Mouse (Mus musculus) brain, embryonic 18.5 days (tissue): ENCODE measurements around the gene Fosl1.

Experiments
- DNase-seq: peaks from one replicate; pipeline ENCODE4 v3.0.0-alpha.2; 2012; ENCODE audit warnings: low read depth, low spot score

Gene Fosl1

DNA sequence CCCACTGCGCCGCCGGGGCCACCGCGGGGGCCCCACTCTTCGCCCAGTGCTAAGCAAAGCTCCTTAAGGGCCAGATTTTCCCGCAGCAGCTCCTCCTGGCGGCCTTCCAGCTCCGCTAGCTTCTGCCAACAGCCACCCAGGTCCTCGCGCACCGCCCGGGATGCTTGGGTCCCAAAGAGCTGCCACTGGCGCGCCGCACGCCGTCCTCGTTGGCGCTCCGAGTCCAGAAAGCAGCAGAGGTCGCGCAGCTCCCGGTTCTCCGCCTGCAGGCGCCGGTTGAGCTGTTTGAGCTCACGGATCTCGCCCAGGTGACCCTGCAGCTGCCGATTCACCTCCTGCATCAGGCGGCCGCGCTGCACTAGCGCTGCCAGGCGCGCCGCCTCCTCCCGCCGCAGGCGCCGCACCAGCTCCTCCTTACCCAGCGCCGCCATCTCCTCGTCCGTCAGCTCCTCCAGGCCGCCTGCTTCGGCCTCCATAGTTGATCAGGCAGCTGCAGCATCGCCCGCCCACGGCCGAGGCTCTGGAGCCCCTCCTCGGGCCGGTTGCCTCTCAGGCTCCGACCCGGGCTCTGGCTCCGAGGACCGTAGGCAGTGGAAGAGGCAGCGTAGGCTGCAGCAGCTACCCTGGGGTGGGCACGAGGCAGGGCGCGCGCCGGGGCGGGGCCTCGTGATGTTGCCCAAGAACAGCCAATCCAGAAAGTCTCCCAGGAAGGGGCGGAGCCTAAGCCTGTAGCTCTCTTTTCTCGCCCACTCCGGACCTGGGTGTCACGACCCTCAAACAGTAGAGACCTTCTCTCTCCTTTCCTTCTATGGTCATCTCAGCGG, 9.8 kb downstream of the Fosl1 start:
- DNase-seq, result peak; percentile 89

DNA sequence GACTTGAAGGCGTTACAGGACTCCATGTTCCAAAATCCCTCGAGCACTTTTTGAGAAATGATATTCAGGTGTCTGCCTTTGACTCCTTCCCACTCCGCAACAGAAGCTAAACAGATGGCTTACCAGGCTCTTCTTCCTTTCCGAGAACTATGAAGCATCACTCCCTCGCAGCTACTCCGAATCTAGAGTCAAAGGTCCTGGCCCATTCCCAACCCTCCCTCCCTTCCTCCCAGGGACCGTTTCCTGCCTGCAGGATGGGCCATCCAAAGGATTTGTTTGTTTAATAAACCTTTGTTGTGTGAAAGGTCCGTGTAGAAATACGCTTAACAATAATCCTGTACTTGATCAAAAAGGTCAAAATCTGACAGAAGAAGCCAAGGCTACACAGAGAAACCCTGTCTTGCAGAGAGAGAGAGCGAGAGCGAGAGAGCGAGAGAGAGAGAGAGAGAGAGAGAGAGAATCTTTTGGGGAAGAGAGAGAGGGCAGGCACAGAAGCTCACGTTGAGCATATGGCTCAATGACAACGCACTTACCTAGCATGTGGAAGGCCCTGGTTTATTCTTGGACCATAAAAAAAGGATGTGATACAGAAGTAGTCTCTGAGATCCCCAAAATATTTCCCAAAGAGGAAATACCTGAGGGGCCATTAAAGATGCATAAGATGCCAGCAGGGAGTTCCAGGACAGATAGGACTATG, 10.5 kb downstream of the Fosl1 start, which contains the start of gene Ccdc85b:
TSS of gene Ccdc85b (minus strand) at position 149 of the 697 bp plus-strand sequence.
- DNase-seq, result no peak

DNA sequence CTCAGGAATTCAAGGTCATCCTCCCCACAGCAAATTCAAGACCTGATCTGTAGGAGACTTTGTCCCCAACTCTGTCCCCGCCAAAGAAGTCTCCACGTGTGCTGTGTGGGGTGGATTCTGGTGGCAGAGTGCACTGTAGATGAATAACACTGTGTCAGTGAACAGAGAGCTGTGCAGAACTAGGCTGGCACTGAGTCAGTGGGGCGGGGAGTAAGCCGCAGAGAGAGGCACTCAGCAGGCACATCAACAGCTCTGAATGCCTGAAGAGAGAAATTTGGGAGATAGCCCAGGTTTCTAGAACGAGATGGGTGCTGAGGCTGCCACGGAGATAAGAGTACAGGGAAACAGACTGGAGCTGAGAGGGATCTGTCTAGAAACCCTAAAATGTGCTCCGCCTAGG, 11.7 kb downstream of the Fosl1 start:
- DNase-seq, result no peak

DNA sequence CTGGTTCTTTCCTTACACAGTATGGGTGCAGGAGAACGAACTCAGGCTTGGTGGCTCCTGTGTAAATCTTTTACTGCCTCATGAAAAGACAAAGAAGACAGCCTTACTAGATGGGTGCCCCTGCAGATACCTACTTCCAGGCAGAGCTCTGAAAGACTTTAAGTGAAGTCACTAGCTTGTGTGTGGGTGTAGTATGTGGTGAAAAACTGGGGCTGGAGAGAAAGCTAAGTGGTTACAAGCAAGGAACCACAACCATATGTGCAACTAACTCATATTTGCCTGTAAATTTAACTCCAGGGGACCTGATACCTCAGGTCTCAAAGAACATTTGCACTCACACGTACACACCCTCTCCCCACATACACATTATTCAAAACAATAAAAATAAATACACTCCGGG, 12.5 kb downstream of the Fosl1 start:
- DNase-seq, result no peak

DNA sequence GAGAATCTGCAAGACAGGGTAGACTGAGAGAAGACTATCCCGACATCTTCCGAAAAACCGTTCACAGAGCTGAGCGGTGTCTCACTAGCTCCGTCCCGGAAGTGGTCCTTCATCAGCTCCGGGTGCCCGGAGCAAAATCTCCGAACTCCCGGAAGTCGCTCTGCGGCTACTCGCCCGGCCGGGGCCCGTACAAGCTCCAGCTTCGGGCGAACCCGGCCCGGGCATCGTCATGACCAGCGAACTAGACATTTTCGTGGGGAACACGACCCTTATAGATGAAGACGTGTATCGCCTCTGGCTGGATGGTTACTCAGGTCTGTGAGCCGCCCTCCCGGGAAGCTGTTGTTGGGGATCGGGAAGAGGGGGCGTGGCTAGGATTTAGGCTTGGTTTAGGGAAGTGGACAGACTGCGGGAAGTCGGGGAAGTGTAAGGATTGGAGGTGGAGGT, 13.1 kb downstream of the Fosl1 start, which contains the start of gene Fibp:
TSS of gene Fibp (plus strand) at position 151 of the 447 bp plus-strand sequence.
- DNase-seq, result peak; percentile 70

DNA sequence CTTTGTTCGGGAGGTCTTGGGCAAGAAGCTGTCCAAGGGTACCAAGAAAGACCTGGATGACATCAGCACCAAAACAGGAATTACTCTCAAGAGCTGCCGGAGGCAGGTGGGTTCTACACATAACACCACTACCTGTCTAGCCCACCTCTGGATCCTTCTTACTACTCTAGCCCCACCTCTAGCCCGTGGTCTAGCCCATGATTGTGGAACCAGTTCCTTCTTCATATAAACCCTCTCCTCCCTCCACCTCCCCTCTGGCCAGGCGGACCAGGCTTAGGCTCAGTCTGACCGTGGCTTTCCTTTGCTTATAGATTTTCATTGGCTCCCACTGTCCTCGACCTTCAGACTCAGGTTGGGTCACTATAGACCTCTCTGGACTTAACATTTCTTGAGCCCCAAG, 14.1 kb downstream of the Fosl1 start:
- no peak for DNase-seq

DNA sequence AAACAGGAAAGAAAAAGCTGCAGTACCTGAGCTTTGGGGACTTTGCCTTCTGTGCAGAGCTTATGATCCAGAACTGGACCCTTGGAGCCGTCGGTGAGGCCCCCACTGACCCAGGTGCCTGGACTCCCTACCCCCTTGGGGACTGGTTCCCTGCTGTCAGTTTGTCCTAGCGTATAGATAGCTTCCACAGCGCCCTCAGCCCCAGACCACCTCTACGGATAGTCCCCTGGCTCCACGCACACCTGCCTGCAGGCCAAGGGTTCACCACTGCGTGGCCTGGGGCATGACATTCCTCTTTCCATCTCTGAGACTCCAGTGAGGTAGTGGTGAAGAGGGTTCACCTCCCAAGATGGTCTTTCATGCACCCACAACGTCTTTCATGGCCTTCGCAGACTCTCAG, 15.9 kb downstream of the Fosl1 start:
- DNase-seq, result no peak

DNA sequence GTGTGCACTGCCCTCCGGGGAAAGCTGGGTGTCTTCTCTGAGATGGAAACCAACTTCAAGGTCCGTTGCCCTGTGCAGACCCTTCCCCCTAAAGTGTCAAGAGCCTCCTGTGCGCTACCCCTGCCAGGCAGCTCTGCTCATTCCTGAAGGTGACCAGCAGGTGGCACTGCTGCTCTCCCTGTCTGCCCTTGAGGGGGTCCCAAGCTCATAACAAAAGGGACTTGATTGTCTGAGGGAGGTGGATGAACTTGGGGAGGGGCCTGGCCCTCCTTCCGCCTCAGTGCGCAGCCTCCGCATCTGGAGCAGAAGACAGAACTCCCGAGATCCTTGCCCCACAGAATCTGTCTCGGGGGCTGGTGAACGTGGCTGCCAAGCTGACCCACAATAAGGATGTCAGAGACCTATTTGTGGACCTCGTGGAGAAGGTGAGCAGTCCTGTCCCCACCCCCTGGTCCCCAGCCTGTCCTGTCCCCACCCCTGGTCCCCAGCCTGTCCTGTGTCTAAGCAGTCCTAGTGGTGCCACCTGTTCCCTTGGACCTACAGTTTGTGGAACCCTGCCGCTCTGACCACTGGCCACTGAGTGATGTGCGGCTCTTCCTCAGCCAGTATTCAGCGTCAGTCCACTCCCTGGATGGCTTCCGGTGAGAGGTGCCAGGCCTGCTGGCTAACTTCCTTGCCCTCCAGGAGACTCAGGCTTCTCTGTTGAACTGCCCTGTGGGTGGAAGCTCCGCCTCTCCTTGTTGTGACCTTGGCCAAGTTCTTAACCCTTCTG, 16.6 kb downstream of the Fosl1 start:
- no peak for DNase-seq

DNA sequence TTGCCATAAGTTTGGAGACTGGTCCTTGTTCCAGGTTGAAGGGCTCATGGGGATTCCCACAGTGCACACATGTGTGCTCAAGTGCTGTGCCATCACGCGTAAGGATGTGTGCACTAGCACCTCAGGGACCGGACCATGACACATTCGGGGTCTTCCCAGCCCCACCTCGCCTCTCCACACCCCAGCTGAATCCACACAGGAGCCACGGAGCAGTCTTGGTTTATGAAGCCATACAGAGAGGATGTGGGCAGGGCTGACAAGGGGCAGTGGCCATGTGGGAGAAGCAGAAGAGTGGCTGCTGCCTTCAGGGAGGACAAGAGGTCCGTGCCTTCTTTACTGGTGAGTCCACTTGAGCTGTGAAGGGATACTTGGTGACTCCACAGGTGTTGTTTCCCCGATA, 17.7 kb downstream of the Fosl1 start:
- DNase-seq, result no peak

DNA sequence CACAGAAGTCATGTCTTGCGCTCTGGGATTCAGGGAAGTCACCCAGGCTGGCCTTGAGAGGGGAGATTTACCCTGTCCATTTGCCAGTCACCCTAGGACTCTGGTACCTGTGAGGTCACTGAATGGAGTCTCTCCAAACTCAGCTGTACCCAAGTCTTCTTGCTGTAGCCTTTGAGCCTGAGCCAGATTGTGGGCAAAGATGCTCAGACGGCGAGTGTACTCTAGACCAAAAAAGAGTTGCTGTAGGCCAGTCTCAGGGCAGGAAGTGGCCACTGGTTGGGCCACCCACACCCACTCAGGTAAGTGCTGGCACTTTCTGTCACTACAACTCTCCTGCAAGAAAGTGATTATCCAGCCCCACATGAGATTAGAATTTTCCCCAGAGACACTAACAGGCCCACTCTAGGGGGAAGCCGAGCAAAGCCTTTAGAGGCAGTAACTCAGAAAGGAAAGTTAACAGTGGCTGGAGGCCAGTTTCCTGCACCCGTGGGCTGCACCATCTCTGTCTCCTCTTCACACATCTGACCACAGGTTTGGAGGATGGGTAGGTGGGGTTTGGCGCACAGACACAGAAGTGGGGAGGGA, 19.7 kb downstream of the Fosl1 start:
- no peak for DNase-seq

DNA sequence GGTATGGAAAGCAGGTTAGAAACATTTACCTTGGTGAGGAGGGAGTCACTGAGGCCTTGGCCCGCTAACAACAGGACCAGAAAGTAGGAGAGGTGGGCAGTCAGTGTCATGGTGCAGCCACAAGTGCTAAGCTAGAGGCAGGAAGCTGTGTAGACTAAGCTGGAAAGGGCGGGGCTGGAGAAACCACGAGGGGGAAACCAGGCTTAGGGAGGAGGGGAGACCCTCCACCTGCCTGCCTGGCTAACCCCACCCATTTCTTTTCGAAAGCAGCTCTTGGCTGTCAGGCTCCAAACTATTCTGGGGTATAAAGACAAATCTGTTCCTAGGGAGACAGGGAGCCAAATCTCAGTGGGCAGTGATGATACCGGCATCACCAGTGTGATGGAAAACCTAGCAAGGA, 21.0 kb downstream of the Fosl1 start, which contains the start of gene Ctsw:
TSS of gene Ctsw (minus strand) at position 134 of the 400 bp plus-strand sequence.
- DNase-seq, result no peak

DNA sequence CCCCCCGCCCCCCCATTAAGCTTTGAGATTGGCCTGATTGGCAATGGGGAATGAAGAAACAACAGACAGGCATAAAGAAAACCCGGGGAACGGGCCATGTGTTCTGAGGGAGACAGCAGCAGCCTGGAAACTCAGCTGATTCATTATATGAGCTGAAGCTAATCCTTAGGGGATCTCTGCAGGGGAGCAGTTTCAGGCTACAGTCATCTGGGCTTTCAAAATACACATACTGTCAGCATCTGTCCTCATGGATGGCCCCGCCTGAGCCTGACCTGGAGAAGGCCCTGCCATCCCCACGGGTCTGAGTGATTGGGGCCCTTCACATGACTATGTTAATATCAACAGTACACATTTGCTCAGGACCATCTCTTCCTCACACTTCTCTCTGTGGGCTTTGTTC, 24.5 kb downstream of the Fosl1 start:
- DNase-seq, result no peak

DNA sequence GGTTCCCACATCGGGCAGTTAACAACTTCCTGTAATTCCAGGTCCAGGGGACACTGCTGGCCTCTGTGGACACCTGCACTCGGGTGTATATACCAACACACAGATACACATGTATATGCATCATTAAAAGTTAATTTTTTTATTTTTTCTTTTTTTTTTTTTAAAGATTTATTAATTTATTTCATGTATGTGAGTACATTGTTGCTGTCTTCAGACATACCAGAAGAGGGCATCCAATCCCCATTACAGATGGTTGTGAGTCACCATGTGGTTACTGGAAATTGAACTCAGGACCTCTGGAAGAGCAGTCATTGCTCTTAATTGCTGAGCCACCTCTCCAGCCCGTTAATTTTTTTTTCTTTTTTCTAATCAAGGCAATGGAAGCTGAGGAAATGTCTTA, 25.5 kb downstream of the Fosl1 start:
- DNase-seq, result no peak

DNA sequence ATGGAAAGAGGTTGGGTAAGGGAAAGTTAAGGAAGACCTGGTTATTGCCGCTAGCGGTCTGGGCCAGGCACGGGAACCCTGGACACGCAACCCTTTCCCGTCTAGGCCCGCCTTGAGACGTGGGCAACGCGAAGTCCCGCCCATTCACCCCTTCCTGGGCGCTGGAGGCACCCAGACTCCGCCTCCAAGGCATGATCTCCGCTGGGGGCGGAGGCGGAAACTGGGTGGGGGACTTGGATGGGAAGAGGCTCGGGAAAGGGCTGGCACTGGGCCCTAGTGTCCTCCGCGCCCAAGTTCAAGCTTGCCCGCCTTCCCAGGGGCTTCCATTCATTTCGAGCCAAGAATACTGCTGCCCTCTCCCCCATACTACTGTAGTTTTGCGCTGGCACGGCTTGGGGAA, 26.4 kb downstream of the Fosl1 start, which contains the start of gene Efemp2:
TSS of gene Efemp2 (plus strand) at position 235 of the 400 bp plus-strand sequence.
- no peak for DNase-seq

DNA sequence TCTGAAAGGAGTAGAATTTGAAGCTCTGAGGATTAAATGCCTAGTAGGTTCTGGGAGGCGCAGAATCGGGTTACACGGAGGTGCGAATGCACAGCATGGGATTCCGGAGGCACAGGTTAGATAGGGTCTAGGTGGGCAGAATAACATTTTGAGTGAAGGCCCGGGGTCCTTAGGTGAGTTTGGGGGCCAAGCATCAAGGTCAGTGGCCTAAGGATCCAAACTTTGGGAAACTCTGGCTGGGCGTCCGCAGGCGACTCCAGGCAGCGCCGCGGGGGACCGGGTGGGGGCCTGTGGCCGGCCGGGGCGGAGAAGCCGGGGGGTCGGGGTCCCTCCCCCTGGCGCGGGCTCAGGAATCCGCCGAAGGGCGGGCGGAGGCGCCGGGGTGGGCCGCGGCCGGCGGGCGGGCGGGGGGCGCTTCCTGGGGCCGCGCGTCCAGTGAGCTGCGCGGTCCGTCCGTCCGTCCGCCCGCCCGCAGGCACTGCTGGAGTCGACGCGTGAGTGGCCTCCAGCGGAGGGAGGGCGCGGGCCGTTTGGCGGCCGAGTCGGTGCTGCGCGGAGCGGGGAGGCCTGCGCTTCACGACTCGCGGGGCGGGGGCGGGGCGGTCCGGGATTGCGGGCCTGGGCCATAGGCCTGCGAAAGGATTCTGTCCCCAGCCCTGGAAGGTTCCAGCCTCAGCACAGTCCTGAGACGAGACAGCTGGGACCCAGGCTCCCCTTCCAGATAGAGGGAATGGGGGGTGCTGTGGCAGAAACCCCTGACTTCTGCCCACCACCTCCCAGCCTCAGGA, 27.1 kb downstream of the Fosl1 start:
- no peak for DNase-seq

DNA sequence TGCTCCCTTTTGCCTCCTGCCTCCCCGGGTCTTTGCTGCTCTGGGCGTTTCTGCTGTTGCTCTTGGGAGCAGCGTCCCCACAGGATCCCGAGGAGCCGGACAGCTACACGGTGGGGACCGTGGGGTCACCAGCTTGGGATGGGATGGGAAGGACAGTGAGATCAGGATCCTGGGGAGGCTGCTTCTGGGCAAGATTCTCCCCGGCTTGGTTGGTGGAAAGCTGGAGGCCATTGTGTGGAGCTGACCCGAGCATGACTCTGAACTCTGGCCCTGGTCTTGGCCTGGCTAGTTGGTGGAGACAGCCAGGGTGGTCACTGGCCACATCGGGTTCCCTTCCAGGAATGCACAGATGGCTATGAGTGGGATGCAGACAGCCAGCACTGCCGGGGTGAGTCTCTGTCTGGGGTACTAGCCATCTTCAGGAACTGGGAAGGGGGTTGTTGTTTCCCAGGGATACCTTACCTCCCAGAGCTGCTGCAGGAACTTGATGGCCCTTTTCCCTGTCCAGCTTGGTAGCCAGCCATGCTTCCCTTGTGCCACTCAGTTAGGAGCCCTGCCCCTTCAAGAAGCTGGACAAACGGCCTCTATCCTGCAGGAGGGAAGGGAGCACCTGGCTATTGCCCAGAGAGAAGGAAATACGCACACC, 27.8 kb downstream of the Fosl1 start:
- no peak for DNase-seq

DNA sequence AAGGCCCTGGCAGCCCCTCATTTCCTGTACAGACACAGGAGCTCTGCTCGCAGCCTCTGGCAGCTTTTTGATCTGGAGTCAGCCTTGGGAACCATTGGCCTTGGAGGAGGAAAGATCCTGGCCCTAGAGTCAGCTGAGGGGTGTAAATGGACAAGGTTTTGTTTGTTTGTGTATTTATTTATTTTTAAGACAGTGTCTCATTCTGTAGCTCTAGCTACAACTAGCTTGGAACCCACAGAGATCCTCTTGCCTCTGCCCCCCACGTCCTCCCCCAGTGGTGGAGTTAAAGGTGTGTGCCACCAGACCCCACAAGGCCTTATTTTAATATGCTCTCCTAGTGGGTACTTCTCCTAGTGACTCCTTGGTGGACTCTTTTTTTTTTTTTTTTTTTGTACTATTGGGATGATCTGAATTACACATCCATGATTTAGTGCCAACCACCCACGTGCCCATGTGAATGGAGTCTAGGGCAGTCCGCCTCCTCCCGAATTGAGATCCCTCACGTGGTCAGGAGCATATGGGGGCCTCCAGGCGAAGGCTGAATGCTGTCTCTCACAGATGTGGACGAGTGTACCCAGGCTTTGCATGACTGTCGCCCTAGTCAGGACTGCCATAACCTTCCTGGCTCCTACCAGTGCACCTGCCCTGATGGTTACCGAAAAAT, 29.8 kb downstream of the Fosl1 start:
- no peak for DNase-seq

DNA sequence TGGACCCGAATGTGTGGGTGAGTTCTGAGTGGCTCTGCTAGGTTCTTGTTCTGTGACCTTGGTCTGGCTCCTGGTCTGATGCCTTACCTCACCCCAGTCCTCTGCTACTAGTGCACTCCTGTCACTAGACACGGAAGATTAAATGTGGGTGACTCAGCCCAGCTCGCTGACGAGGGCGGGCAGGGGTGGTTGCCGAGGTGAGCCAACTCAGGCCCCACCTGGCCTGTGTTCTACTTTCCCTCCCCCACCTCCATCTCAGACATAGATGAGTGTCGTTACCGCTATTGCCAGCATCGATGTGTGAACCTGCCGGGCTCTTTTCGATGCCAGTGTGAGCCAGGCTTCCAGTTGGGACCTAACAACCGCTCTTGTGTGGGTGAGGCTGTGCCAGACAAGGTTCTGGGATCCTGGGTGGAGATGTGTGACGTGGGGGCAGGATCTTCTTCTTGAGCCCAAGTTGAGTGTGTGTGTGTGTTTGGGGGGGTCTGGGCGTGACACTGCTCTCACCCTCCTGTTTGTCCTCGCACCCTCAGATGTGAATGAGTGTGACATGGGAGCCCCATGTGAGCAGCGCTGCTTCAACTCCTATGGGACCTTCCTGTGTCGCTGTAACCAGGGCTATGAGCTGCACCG, 30.4 kb downstream of the Fosl1 start:
- DNase-seq, result no peak

DNA sequence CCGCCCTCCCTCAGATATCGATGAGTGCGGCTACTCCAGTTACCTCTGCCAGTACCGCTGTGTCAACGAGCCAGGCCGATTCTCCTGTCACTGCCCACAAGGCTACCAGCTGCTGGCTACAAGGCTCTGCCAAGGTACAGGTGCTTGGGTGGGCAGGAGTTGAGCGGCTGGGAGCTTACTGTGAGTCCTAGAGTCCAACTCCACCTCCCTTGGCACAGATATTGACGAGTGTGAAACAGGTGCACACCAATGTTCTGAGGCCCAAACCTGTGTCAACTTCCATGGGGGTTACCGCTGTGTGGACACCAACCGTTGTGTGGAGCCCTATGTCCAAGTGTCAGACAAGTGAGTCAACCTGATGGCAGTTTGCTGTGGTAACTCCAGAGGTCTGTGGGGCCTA, 32.7 kb downstream of the Fosl1 start:
- DNase-seq, result no peak
